Mouse (Mus musculus) v-Abl transformed pro-B cells (cell line): ENCODE data around the gene Egln1.

Experiments used
- in situ Hi-C, 2 experiments: fragments of 400-800 bp; cut with MboI; formaldehyde crosslinking; loops; one replicate each; pipeline ENCODE4 v1.15.1; 2025; ENCODE audit not compliant: unreplicated experiment in 2 of 2

The Egln1 gene

DNA sequence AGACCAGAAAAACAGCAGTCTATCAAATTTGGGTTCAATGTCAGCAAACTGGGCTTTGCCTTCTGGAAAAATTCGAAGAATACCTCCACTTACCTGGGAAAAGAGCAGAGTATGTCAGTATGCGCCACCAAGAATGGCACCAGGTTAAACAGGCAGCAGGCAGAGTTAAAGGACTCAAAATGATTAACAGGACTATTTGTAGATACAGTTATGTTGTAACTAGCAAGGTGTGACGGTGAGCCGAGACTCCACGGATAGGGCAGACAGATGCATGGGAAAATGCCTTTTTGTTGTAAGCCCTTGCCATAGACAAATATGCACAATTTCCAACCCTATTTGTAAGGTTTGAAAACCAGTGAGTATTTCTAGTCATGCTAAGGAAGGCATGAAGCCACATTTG, 35.1 kb downstream of the Egln1 start:
- in situ Hi-C loops, result loop anchor here in 1 of 2 experiments (25.0 kb wide), 1 partner anchor 652 kb away; no protein-coding TSS in a partner anchor

DNA sequence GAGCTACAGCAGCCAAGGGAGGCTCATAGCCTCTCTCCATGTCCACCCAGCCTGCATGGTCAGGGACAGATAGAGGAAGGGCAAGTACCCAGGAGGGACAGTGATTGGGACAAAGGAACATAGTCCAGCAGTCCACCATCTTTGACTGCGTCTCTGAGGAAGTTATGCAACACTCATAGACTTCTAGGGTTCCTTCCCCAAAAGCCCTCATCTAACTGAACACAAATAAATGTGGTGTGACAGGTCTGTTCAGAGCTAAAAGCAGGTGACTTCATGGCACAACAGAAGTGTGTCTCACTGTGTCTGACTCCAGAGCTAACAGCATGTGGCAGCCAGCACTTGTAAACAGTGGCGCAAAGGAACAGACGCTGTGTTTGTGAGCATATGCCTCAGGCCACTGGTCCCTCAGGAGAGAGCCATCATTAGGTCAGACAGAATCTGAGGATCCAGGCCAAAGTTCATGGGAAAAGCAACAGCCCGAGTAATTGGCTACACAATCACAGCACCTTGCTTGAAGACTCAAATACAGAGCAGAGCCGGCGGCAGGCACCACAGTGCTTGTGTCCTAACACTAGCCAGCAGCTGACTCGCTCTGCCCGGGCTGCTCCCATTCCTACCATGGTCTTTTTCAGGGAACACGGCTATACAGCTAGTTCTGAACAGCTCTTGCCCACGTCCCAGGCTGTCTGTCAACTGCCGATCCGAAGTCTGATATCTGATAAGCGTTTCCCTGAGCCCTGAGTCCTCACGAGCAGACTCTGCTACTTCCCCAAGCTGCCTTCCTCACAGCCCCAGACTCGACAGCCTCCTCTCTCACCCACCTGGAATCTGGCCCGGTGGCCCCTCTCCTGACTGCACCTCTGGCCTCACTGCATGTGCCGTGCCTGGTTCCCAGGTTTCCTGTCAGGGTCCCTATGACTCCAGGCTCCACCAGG, 36.9 kb downstream of the Egln1 start:
- in situ Hi-C loops, result loop anchor here in 1 of 2 experiments (25.0 kb wide), 1 partner anchor 650 kb away; no protein-coding TSS in a partner anchor

- in situ Hi-C loops, result loop anchor here in 1 of 2 experiments (25.0 kb wide), 1 partner anchor 648 kb away; no protein-coding TSS in a partner anchor
These were observed 38.8 kb downstream of the Egln1 start for GRCm38 (mm10) chr8:124910349-124910748.

- in situ Hi-C loops, result loop anchor here in 1 of 2 experiments (25.0 kb wide), 1 partner anchor 648 kb away; no protein-coding TSS in a partner anchor
These were observed 39.2 kb downstream of the Egln1 start for GRCm38 (mm10) chr8:124909936-124910335.

GRCm38 (mm10) chr8:124905482-124905881, 43.6 kb downstream of the Egln1 start:
- in situ Hi-C loops, result loop anchor here in 1 of 2 experiments (25.0 kb wide), 1 partner anchor 643 kb away; no protein-coding TSS in a partner anchor

- in situ Hi-C loops, result loop anchor here in 1 of 2 experiments (25.0 kb wide), 1 partner anchor 641 kb away; no protein-coding TSS in a partner anchor
These were observed 45.9 kb downstream of the Egln1 start for GRCm38 (mm10) chr8:124903198-124903597.

DNA sequence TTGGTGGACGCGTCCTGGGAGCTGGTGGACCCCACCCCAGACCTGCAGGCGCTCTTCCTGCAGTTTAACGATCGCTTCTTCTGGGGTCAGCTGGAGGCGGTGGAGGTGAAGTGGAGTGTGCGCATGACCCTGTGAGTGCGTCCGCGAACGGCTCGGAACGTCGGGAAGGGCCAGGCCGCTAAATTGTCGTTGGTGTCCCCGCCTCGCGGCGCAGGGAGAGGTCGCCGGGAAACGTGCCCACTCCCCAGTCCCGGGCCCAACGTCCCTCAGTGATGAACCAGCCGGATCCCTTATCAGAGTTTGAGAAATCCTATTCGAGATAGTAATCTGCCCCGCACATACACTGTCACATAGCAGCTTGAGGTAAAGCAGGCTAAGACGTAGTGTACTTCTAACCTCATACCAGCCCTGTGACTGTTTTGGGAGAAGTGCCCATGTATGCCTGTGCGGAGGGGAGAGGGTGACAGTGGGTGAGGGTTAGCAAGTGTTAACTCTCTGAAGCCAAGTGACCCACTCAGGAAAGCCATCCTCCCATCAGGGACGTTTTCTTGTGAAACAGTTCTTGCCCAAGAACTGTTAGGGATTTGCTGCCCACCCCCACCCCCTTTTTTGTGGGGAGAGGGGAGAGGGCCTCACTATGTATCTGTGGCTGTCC, 50.7 kb downstream of the Egln1 start:
- in situ Hi-C loops, result loop anchor here (5.0 to 10.0 kb wide), 3 partner anchors 54 to 136 kb away; no protein-coding TSS in a partner anchor

DNA sequence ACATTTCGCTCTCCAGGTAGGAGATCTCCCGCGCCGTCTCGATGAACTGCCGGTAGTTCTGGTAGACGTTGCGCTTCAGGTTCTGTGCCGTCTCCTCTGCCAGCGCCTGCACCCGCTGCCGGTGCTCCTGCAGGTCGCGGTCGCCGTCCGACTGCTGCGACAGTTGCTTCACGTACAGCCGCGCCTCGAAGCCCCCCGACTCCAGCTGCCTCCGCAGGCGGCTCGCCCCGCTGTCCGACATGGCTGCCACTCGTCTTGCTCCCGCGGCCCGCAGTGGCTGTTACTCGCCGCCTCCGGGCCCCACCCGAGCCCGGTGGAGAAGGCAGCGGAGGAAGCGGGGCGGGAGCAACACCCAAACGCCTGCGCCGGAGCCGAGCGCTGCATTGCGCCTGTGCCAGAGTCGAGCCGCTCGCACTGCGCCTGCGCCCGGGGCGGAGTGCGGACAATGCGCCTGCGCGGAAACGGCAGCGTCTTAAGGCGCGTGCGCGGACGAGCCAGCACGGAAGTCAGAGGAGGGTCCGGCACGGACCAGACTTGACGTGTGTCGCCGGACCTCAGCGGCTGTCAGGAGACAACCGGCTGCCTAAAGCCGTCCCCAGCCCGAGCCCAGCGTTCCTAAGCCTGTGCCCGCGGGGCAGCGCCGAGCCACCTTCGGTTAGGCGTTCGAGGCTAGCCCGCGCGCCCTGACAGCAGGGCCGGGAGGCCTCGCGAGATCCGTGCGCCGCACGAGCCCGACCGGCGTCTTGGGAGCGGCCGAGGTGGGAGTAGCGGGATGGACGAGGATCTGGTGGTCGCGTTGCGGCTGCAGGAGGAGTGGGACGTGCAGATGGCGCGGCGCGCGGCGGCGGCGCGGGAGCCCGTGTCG, 51.5 kb downstream of the Egln1 start, which contains the start of the genes Exoc8 and Sprtn:
Exoc8 (minus strand) TSS at position 320 of the 865 bp plus-strand sequence.
Sprtn (plus strand) TSS at position 501 of the 865 bp plus-strand sequence.
- in situ Hi-C loops, result loop anchor here (5.0 to 10.0 kb wide), 3 partner anchors 55 to 137 kb away; no protein-coding TSS in a partner anchor

- in situ Hi-C loops, result loop anchor here (5.0 to 10.0 kb wide), 3 partner anchors 55 to 138 kb away; no protein-coding TSS in a partner anchor
These were observed 52.3 kb downstream of the Egln1 start for GRCm38 (mm10) chr8:124896632-124897385.

- in situ Hi-C loops, result loop anchor here (5.0 to 10.0 kb wide), 3 partner anchors 56 to 139 kb away; no protein-coding TSS in a partner anchor
These were observed 53.0 kb downstream of the Egln1 start for GRCm38 (mm10) chr8:124896010-124896631.

GRCm38 (mm10) chr8:124892596-124892995, 56.5 kb downstream of the Egln1 start:
- in situ Hi-C loops, result loop anchor here in 1 of 2 experiments (10.0 kb wide), 1 partner anchor 142 kb away; no protein-coding TSS in a partner anchor

DNA sequence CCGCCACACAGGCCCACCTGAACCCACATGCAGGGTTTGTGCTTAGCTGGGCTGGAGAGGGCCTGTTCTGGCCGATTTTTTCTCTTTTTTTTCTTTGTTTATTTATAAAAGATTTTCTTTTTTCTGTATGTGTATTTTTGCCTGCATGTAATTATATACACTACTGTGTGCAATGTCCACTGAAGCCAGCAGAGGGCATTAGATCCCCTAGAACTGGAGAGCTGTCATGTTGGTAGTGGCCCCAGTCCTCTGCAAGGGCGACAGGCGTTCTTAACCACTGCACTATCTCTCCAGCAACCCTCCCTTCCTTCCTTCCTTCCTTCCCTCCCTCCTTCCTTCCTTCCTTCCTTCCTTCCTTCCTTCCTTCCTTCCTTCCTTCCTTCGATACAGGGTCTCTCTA, 60.7 kb downstream of the Egln1 start:
- in situ Hi-C loops, result no loop called here

- in situ Hi-C loops, result no loop called here
These were observed 70.1 kb downstream of the Egln1 start for GRCm38 (mm10) chr8:124878946-124879526.

- in situ Hi-C loops, result no loop called here
These were observed 71.0 kb downstream of the Egln1 start for GRCm38 (mm10) chr8:124878141-124878540.

DNA sequence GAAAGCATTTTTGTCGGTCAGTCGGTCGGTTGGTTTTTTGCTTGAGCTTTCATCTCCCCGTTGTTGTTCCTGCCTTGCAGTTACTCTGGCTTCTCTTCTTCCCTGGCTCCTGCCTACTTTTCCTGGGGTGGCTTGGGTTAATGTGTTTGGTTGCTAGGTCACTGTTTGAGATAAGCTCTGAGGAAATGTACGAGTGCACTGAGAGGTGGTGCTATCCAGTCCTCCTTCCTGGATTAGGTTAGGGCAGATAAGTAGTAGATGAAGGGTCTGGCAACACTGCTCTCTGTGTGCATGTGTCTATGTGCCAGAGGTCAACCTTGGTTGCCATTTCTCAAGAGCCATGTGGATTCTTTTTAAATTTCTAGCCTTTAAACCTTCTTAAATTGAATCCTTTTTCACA, 76.4 kb downstream of the Egln1 start:
- in situ Hi-C loops, result loop anchor here in 1 of 2 experiments (25.0 kb wide), 1 partner anchor 1565 kb away; no protein-coding TSS in a partner anchor

- in situ Hi-C loops, result loop anchor here in 1 of 2 experiments (25.0 kb wide), 1 partner anchor 1565 kb away; no protein-coding TSS in a partner anchor
These were observed 77.0 kb downstream of the Egln1 start for GRCm38 (mm10) chr8:124872081-124872480.

GRCm38 (mm10) chr8:124871474-124871873, 77.7 kb downstream of the Egln1 start:
- in situ Hi-C loops, result loop anchor here in 1 of 2 experiments (25.0 kb wide), 1 partner anchor 1566 kb away; no protein-coding TSS in a partner anchor

GRCm38 (mm10) chr8:124869708-124870107, 79.4 kb downstream of the Egln1 start:
- in situ Hi-C loops, result loop anchor here (10.0 to 25.0 kb wide), 2 partner anchors 165 to 1568 kb away; no protein-coding TSS in a partner anchor
